Mouse (Mus musculus): ENCODE measurements around the gene Ccdc92. TPM values are rescaled to one million over a fixed set of nuclear protein-coding genes. Genes with fewer than 3 reads are reported as not detected.

Ccdc92 gene
- polyA plus RNA-seq, 1 experiment from 2014 or later: 10.1 TPM

DNA sequence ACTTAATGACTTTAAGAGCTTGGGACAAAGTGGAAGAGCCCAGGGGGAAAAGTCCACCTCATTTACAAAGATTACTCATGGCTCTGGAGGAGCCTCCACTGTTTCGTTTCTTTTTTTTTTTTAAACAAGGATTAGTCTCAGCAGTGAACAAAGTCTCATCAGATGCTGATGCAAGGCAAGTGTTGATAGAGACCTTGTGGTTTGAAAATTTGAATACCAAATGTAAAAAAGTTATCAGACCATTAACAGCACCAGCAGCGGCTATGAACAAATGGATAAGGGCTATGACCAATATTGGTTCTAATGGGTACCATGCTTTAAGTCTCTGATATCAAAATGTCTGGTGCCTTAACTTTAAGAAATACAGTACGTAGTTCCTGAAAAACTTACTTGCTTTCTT, 13.2 kb downstream of the Ccdc92 start:
- 77% methylated on average over 3 of the region's 3 CpGs for whole genome bisulfite sequencing
- no peaks in the 10 kb centered on the region for H3K9me3 ChIP-seq (ENCODE audit: control insufficient read depth, low read length)
- H3K4me2 ChIP-seq (ENCODE audit: low read depth, low read length): no peak overlapping the region
- DNase-seq (ENCODE audit: low spot score) (no peak), ATAC-seq (ENCODE audit: low read depth) (no peak)
- H3K9ac ChIP-seq (ENCODE audit: low read depth, low read length): no peak overlapping the region
- H3K36me3 ChIP-seq (ENCODE audit: control insufficient read depth, insufficient read depth, low read length): no peaks in the 10 kb centered on the region
- H3K4me1 ChIP-seq (ENCODE audit: control insufficient read depth, insufficient read depth, low read length): peaks cover 8% of the 10 kb centered on the region; the same call in 1 of the 2 replicates
- no peak overlapping the region for H3K4me3 ChIP-seq (ENCODE audit: low read depth, low read length)
- no peak overlapping the region for H3K27ac ChIP-seq (replicated peaks; ENCODE audit: low read depth, low read length)
- H3K27me3 ChIP-seq (replicated peaks; ENCODE audit: control insufficient read depth, insufficient read depth, low read length): no peaks in the 10 kb centered on the region

- no peak overlapping the region for H3K27ac ChIP-seq (replicated peaks; ENCODE audit: low read depth, low read length)
- H3K9ac ChIP-seq (ENCODE audit: low read depth, low read length): no peak overlapping the region
- WGBS: 19% methylated on average over 1 of the region's 1 CpGs
- H3K36me3 ChIP-seq (ENCODE audit: control insufficient read depth, insufficient read depth, low read length): no peaks in the 10 kb centered on the region
- ATAC-seq (ENCODE audit: low read depth): peak; percentile 60; the same call in 1 of the 2 replicates
- H3K4me3 ChIP-seq (ENCODE audit: low read depth, low read length): no peak overlapping the region
- H3K4me1 ChIP-seq (ENCODE audit: control insufficient read depth, insufficient read depth, low read length): peaks cover 8% of the 10 kb centered on the region; the same call in 1 of the 2 replicates
- no peaks in the 10 kb centered on the region for H3K27me3 ChIP-seq (replicated peaks; ENCODE audit: control insufficient read depth, insufficient read depth, low read length)
- DNase-seq (ENCODE audit: low spot score): peak; percentile 72
- H3K4me2 ChIP-seq (ENCODE audit: low read depth, low read length): no peak overlapping the region
- no peaks in the 10 kb centered on the region for H3K9me3 ChIP-seq (ENCODE audit: control insufficient read depth, low read length)
These were observed 15.2 kb downstream of the Ccdc92 start for GRCm38 (mm10) chr5:124847014-124847413.

- ATAC-seq (ENCODE audit: low read depth) (no peak), DNase-seq (ENCODE audit: low spot score) (no peak)
- Histone ChIP-seq H3K9ac (ENCODE audit: low read depth, low read length) (no peak overlapping the region), H3K4me2 (ENCODE audit: low read depth, low read length) (no peak overlapping the region), H3K27ac (replicated peaks; ENCODE audit: low read depth, low read length) (no peak overlapping the region), H3K4me3 (ENCODE audit: low read depth, low read length) (no peak overlapping the region), H3K27me3 (replicated peaks; ENCODE audit: control insufficient read depth, insufficient read depth, low read length) (no peaks in the 10 kb centered on the region), H3K36me3 (ENCODE audit: control insufficient read depth, insufficient read depth, low read length) (no peaks in the 10 kb centered on the region), H3K4me1 (ENCODE audit: control insufficient read depth, insufficient read depth, low read length) (peaks cover 8% of the 10 kb centered on the region; the same call in 1 of the 2 replicates), H3K9me3 (ENCODE audit: control insufficient read depth, low read length) (no peaks in the 10 kb centered on the region)
- 62% methylated on average over 4 of the region's 4 CpGs for WGBS
These were observed 17.3 kb downstream of the Ccdc92 start for GRCm38 (mm10) chr5:124844929-124845328.

DNA sequence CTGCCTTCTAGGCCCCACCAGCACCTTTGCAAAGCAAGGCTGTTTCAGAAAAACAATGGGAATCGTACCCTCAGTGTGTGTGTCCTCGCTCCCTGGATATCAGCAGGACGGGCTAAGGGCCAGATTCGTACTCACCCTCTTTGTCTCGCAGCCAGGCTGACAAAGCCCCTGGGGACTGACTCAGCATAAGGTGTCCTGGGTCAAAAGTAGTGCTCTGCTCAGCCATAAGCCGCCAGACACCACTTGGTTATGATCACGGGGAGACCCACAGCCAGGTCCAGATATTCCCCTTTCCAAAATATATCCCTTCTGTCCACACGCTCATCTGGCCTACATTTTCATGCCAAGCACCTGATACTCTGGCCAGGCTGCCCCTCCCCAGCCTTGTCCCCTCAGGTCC, 18.8 kb downstream of the Ccdc92 start:
- H3K4me3 ChIP-seq (ENCODE audit: low read depth, low read length): no peak overlapping the region
- no peak overlapping the region for H3K4me2 ChIP-seq (ENCODE audit: low read depth, low read length)
- H3K36me3 ChIP-seq (ENCODE audit: control insufficient read depth, insufficient read depth, low read length): no peaks in the 10 kb centered on the region
- 74% methylated on average over 8 of the region's 8 CpGs for WGBS
- H3K9me3 ChIP-seq (ENCODE audit: control insufficient read depth, low read length): no peaks in the 10 kb centered on the region
- DNase-seq (ENCODE audit: low spot score) (no peak), ATAC-seq (ENCODE audit: low read depth) (no peak)
- H3K27me3 ChIP-seq (replicated peaks; ENCODE audit: control insufficient read depth, insufficient read depth, low read length): no peaks in the 10 kb centered on the region
- H3K27ac ChIP-seq (replicated peaks; ENCODE audit: low read depth, low read length): no peak overlapping the region
- H3K9ac ChIP-seq (ENCODE audit: low read depth, low read length): no peak overlapping the region
- peaks cover 4% of the 10 kb centered on the region; the same call in 1 of the 2 replicates for H3K4me1 ChIP-seq (ENCODE audit: control insufficient read depth, insufficient read depth, low read length)

- Histone ChIP-seq H3K27me3 (replicated peaks; ENCODE audit: control insufficient read depth, insufficient read depth, low read length) (no peaks in the 10 kb centered on the region), H3K27ac (replicated peaks; ENCODE audit: low read depth, low read length) (no peak overlapping the region), H3K36me3 (ENCODE audit: control insufficient read depth, insufficient read depth, low read length) (no peaks in the 10 kb centered on the region), H3K4me1 (ENCODE audit: control insufficient read depth, insufficient read depth, low read length) (no peaks in the 10 kb centered on the region), H3K9me3 (ENCODE audit: control insufficient read depth, low read length) (no peaks in the 10 kb centered on the region), H3K9ac (ENCODE audit: low read depth, low read length) (no peak overlapping the region), H3K4me3 (ENCODE audit: low read depth, low read length) (no peak overlapping the region), H3K4me2 (ENCODE audit: low read depth, low read length) (no peak overlapping the region)
- 73% methylated on average over 2 of the region's 2 CpGs for WGBS
- DNase-seq (ENCODE audit: low spot score) (no peak), ATAC-seq (ENCODE audit: low read depth) (no peak)
These were observed 21.6 kb downstream of the Ccdc92 start for GRCm38 (mm10) chr5:124840669-124841068.

DNA sequence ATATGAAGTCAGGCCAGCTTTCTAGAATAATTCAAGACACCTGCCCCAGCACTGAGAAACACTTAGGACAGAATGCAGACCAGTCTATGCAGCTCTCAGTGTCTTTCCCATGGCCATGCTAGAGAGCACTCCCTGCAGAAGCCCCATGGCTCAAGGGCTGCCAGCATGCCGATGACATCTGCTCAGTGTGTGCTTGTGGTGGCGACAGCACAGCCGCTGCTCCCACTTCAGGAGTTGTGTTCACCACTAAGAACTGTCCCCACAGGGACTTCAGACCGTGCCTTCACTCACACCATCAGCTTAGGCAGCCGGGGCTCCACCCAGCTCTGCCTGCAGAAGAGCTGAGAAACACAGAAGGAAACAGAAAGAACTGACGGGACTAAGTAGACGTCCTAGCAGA, 22.0 kb downstream of the Ccdc92 start:
- ATAC-seq (ENCODE audit: low read depth) (no peak), DNase-seq (ENCODE audit: low spot score) (no peak)
- 67% methylated on average over 7 of the region's 7 CpGs for WGBS
- H3K36me3 ChIP-seq (ENCODE audit: control insufficient read depth, insufficient read depth, low read length): no peaks in the 10 kb centered on the region
- H3K27ac ChIP-seq (replicated peaks; ENCODE audit: low read depth, low read length): no peak overlapping the region
- no peak overlapping the region for H3K4me3 ChIP-seq (ENCODE audit: low read depth, low read length)
- H3K27me3 ChIP-seq (replicated peaks; ENCODE audit: control insufficient read depth, insufficient read depth, low read length): no peaks in the 10 kb centered on the region
- no peaks in the 10 kb centered on the region for H3K4me1 ChIP-seq (ENCODE audit: control insufficient read depth, insufficient read depth, low read length)
- H3K4me2 ChIP-seq (ENCODE audit: low read depth, low read length): no peak overlapping the region
- no peaks in the 10 kb centered on the region for H3K9me3 ChIP-seq (ENCODE audit: control insufficient read depth, low read length)
- H3K9ac ChIP-seq (ENCODE audit: low read depth, low read length): no peak overlapping the region

GRCm38 (mm10) chr5:124836621-124837020, 25.6 kb downstream of the Ccdc92 start:
- no peak for DNase-seq (ENCODE audit: low spot score)
- ATAC-seq (ENCODE audit: low read depth): no peak
- Histone ChIP-seq H3K27ac (replicated peaks; ENCODE audit: low read depth, low read length) (no peak overlapping the region), H3K9ac (ENCODE audit: low read depth, low read length) (no peak overlapping the region), H3K4me2 (ENCODE audit: low read depth, low read length) (no peak overlapping the region), H3K4me3 (ENCODE audit: low read depth, low read length) (no peak overlapping the region), H3K9me3 (ENCODE audit: control insufficient read depth, low read length) (no peaks in the 10 kb centered on the region), H3K36me3 (ENCODE audit: control insufficient read depth, insufficient read depth, low read length) (no peaks in the 10 kb centered on the region), H3K4me1 (ENCODE audit: control insufficient read depth, insufficient read depth, low read length) (no peaks in the 10 kb centered on the region), H3K27me3 (replicated peaks; ENCODE audit: control insufficient read depth, insufficient read depth, low read length) (no peaks in the 10 kb centered on the region)
- 65% methylated on average over 4 of the region's 4 CpGs for WGBS

DNA sequence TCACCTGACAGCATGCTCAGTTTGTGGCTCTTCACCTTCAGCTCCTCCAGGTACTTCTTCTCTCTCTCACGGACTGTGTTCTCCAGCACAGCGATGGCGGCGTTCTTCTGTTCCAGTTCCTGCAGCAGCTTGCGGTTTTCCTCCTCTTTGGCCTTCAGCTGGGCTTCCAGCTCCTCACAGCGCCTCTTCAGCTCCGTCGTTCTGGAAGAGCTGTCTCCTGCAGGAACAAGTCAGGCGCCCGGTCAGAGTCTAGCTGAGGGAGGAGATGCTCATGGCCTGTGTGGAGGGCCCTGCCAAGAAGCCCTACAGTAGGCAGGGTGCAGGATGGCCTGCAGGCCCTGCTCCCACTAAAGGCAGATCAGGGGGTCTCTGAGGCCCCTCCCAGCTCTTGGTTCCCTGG, 26.1 kb downstream of the Ccdc92 start:
- ATAC-seq (ENCODE audit: low read depth) (no peak), DNase-seq (ENCODE audit: low spot score) (no peak)
- Histone ChIP-seq H3K27me3 (replicated peaks; ENCODE audit: control insufficient read depth, insufficient read depth, low read length) (no peaks in the 10 kb centered on the region), H3K4me2 (ENCODE audit: low read depth, low read length) (no peak overlapping the region), H3K9me3 (ENCODE audit: control insufficient read depth, low read length) (no peaks in the 10 kb centered on the region), H3K36me3 (ENCODE audit: control insufficient read depth, insufficient read depth, low read length) (no peaks in the 10 kb centered on the region), H3K27ac (replicated peaks; ENCODE audit: low read depth, low read length) (no peak overlapping the region), H3K4me1 (ENCODE audit: control insufficient read depth, insufficient read depth, low read length) (no peaks in the 10 kb centered on the region), H3K4me3 (ENCODE audit: low read depth, low read length) (no peak overlapping the region), H3K9ac (ENCODE audit: low read depth, low read length) (no peak overlapping the region)
- 88% methylated on average over 10 of the region's 10 CpGs for WGBS

- no peak for DNase-seq (ENCODE audit: low spot score)
- Histone ChIP-seq H3K36me3 (ENCODE audit: control insufficient read depth, insufficient read depth, low read length) (no peaks in the 10 kb centered on the region), H3K27me3 (replicated peaks; ENCODE audit: control insufficient read depth, insufficient read depth, low read length) (no peaks in the 10 kb centered on the region), H3K9me3 (ENCODE audit: control insufficient read depth, low read length) (no peaks in the 10 kb centered on the region), H3K4me3 (ENCODE audit: low read depth, low read length) (no peak overlapping the region), H3K4me2 (ENCODE audit: low read depth, low read length) (no peak overlapping the region), H3K9ac (ENCODE audit: low read depth, low read length) (no peak overlapping the region), H3K27ac (replicated peaks; ENCODE audit: low read depth, low read length) (no peak overlapping the region), H3K4me1 (ENCODE audit: control insufficient read depth, insufficient read depth, low read length) (no peaks in the 10 kb centered on the region)
- WGBS: 90% methylated on average over 15 of the region's 15 CpGs
- no peak for ATAC-seq (ENCODE audit: low read depth)
These were observed 27.0 kb downstream of the Ccdc92 start for GRCm38 (mm10) chr5:124835218-124835617.
